Mouse (Mus musculus): ENCODE data around the gene Kcng1. TPM values are rescaled to one million over a fixed set of nuclear protein-coding genes. Genes with fewer than 3 reads are reported as not detected.

Gene Kcng1
- total RNA-seq, 1 experiment from 2014 or later, result not detected

GRCm38 (mm10) chr2:168230026-168230728, 51.4 kb downstream of the Kcng1 start, which contains the start of the genes Gm20716, Dpm1 and Mocs3:
TSS of gene Gm20716 (minus strand) at chr2:168230364.
TSS of gene Dpm1 (minus strand) at chr2:168230591.
TSS of gene Mocs3 (plus strand) at chr2:168230622.
- ATAC-seq (replicated peaks; ENCODE audit: insufficient number of reproducible peaks, low FRiP score, low TSS enrichment, poor library complexity, severe bottlenecking), result peak; percentile 86

GRCm38 (mm10) chr2:168229116-168230025, 52.2 kb downstream of the Kcng1 start:
- no peak for ATAC-seq (replicated peaks; ENCODE audit: insufficient number of reproducible peaks, low FRiP score, low TSS enrichment, poor library complexity, severe bottlenecking)

DNA sequence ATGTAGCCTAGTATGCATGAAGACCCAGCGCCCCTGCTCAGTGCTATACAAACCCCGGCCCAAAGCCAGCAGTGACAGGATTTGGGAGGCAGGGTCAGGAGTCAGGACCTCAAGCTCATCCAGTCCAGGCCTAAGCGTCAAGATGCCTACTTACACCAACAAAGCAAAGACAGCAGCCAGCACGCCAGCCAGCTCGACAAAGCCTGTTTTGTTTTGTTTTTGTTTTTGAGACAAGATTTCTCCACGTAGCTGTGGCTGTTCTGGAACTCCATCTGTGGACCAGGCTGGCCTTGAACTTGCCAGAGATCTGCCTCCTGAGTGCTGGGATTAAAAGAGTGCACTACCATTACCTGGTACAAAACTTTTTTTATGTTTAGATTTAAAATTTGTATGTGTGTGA, 58.2 kb downstream of the Kcng1 start:
- no peak for ATAC-seq (replicated peaks; ENCODE audit: insufficient number of reproducible peaks, low FRiP score, low TSS enrichment, poor library complexity, severe bottlenecking)

GRCm38 (mm10) chr2:168213788-168214397, 67.6 kb downstream of the Kcng1 start:
- ATAC-seq (replicated peaks; ENCODE audit: insufficient number of reproducible peaks, low FRiP score, low TSS enrichment, poor library complexity, severe bottlenecking), result no peak

Other genes starting within 250 kb of the Kcng1 start
- gene Pard6b, start 200.7 kb downstream of the Kcng1 start, total RNA-seq (2017), result 0.78 to 2.5 TPM in 2 of 3 replicates, not detected in the other
- 1.2 to 9.1 TPM in 2 of 3 replicates, not detected in the other for gene Adnp, start 74.6 kb downstream of the Kcng1 start, total RNA-seq (2017)
- gene Gm20716, start 51.4 kb downstream of the Kcng1 start, total RNA-seq (2017), result 34.9 to 50.7 TPM (median 37.1 TPM) in 3 replicates
- gene Dpm1, start 51.1 kb downstream of the Kcng1 start, total RNA-seq (2017), result 44.5 to 113 TPM (median 82.0 TPM) in 3 replicates
- 1.9 to 6.0 TPM (median 5.3 TPM) in 3 replicates for gene Mocs3, start 51.1 kb downstream of the Kcng1 start, total RNA-seq (2017)

Data from monocyte, adult 5-6 weeks (primary cell).